Mouse (Mus musculus): ENCODE results near the gene Met. TPM values are rescaled to one million over a fixed set of nuclear protein-coding genes. Genes with fewer than 3 reads are reported as not detected.

Met gene
- total and polyA plus RNA-seq, 3 experiments: 0.13 to 0.53 (median 0.26) TPM

- DNase-seq (ENCODE audit: extremely low read depth): no peak
- no peaks in the 10 kb centered on the region for H3K79me2 ChIP-seq (replicated peaks; ENCODE audit: control insufficient read depth, extremely low read depth, insufficient read depth, poor library complexity, severe bottlenecking)
- no peak overlapping the region for H3K9ac ChIP-seq (ENCODE audit: insufficient read depth, low read depth)
- H3K36me3 ChIP-seq (replicated peaks in 1 of 2; ENCODE audit: control insufficient read depth in 1 of 2, insufficient read depth in 1 of 2, low read length in 1 of 2): no peaks in the 10 kb centered on the region
- H3K9me3 ChIP-seq (replicated peaks; ENCODE audit: low read length): no peaks in the 10 kb centered on the region
- TF ChIP-seq MYC (IDR thresholded peaks at IDR 0.05; ENCODE audit: low read depth, low read length): no peak
- no peak for TF ChIP-seq EP300 (IDR thresholded peaks at IDR 0.05; ENCODE audit: low read length)
- TF ChIP-seq ETS1 (conservative IDR thresholded peaks at IDR 0.05; ENCODE audit: low read depth, low read length): no peak
- TF ChIP-seq RAD21 (IDR thresholded peaks at IDR 0.05; ENCODE audit: low read depth, low read length): no peak
- no peak for TF ChIP-seq CHD1 (IDR thresholded peaks at IDR 0.05; ENCODE audit: low read depth, low read length)
- no peak for TF ChIP-seq NELFE (IDR thresholded peaks at IDR 0.05; ENCODE audit: low read depth, low read length)
- no peak for TF ChIP-seq MAFK (IDR thresholded peaks at IDR 0.05; ENCODE audit: insufficient replicate concordance, low read length)
- no peak for TF ChIP-seq ZNF384 (IDR thresholded peaks at IDR 0.05; ENCODE audit: low read depth, low read length)
- H3K4me3 ChIP-seq (replicated peaks in 1 of 3; ENCODE audit: low read depth in 2 of 3, low read length in 2 of 3, poor library complexity in 1 of 3): no peak overlapping the region
- dilution Hi-C loops (cut with MboI; ENCODE audit: extremely low pct_ligation_motif_present, extremely low pct_unique_long_range_greater_than_20kb, low sequenced_read_pairs): no loop called here
- in situ Hi-C loops (cut with MboI; ENCODE audit: low pct_ligation_motif_present, low pct_unique_long_range_greater_than_20kb, low sequenced_read_pairs): no loop called here
- H3K27ac ChIP-seq (ENCODE audit: insufficient read depth, low read depth): no peak overlapping the region
- H3K4me2 ChIP-seq (ENCODE audit: insufficient read depth, low read depth, poor library complexity, severe bottlenecking): no peak overlapping the region
- H3K27me3 ChIP-seq (replicated peaks): no peaks in the 10 kb centered on the region
- H3K4me1 ChIP-seq (ENCODE audit: control insufficient read depth in 1 of 2, insufficient read depth in 2 of 2): peaks cover 2 to 4% of the 10 kb centered on the region in 2 experiments; a peak in 3 of 4 replicates
Measured at GRCm38 (mm10) chr6:17459561-17459960, 4.0 kb upstream of the Met start.

- H3K9ac ChIP-seq (ENCODE audit: insufficient read depth, low read depth): no peak overlapping the region
- in situ Hi-C loops (cut with MboI; ENCODE audit: low pct_ligation_motif_present, low pct_unique_long_range_greater_than_20kb, low sequenced_read_pairs) (no loop called here), dilution Hi-C loops (cut with MboI; ENCODE audit: extremely low pct_ligation_motif_present, extremely low pct_unique_long_range_greater_than_20kb, low sequenced_read_pairs) (no loop called here)
- no peaks in the 10 kb centered on the region for H3K27me3 ChIP-seq (replicated peaks)
- H3K9me3 ChIP-seq (replicated peaks; ENCODE audit: low read length): no peaks in the 10 kb centered on the region
- DNase-seq (ENCODE audit: extremely low read depth): no peak
- TF ChIP-seq UBTF (IDR thresholded peaks at IDR 0.05; ENCODE audit: low read depth, low read length): no peak
- no peak for TF ChIP-seq POLR2AphosphoS2 (IDR thresholded peaks at IDR 0.05; ENCODE audit: low read depth, low read length)
- no peak for TF ChIP-seq E2F4 (IDR thresholded peaks at IDR 0.05; ENCODE audit: insufficient replicate concordance, low read depth, low read length)
- no peak for TF ChIP-seq JUND (conservative IDR thresholded peaks at IDR 0.05; ENCODE audit: low read depth, low read length)
- no peak for TF ChIP-seq SIN3A (IDR thresholded peaks at IDR 0.05; ENCODE audit: low read length)
- no peak for TF ChIP-seq BHLHE40 (IDR thresholded peaks at IDR 0.05; ENCODE audit: low read depth, low read length)
- no peak overlapping the region for H3K4me2 ChIP-seq (ENCODE audit: insufficient read depth, low read depth, poor library complexity, severe bottlenecking)
- no peaks in the 10 kb centered on the region for H3K36me3 ChIP-seq (replicated peaks in 1 of 2; ENCODE audit: control insufficient read depth in 1 of 2, insufficient read depth in 1 of 2, low read length in 1 of 2)
- no peak overlapping the region for H3K4me3 ChIP-seq (replicated peaks in 1 of 3; ENCODE audit: low read depth in 2 of 3, low read length in 2 of 3, poor library complexity in 1 of 3)
- no peak overlapping the region for H3K27ac ChIP-seq (ENCODE audit: insufficient read depth, low read depth)
- H3K4me1 ChIP-seq (ENCODE audit: control insufficient read depth in 1 of 2, insufficient read depth in 2 of 2): peaks cover 2 to 4% of the 10 kb centered on the region in 2 experiments; a peak in 3 of 4 replicates
- no peaks in the 10 kb centered on the region for H3K79me2 ChIP-seq (replicated peaks; ENCODE audit: control insufficient read depth, extremely low read depth, insufficient read depth, poor library complexity, severe bottlenecking)
Measured at GRCm38 (mm10) chr6:17461435-17461834, 2.2 kb upstream of the Met start.
